Mouse (Mus musculus): ENCODE results near the gene 2410004P03Rik. TPM values are rescaled to one million over a fixed set of nuclear protein-coding genes. Genes with fewer than 3 reads are reported as not detected.

The 2410004P03Rik gene
- polyA plus RNA-seq, 1 experiment, result 0.88 TPM

GRCm38 (mm10) chr12:17048979-17049612, 37.6 kb upstream of the 2410004P03Rik start:
- H3K4me3 ChIP-seq (ENCODE audit: insufficient read depth, low read length), result no peak overlapping the region
- TF ChIP-seq POLR2A (IDR thresholded peaks at IDR 0.05; ENCODE audit: extremely low read depth, insufficient read depth, low read length), result no peak
- TF ChIP-seq CTCF (IDR thresholded peaks at IDR 0.05; ENCODE audit: extremely low read depth, insufficient read depth, low read length), result no peak

GRCm38 (mm10) chr12:17043311-17043710, 31.8 kb upstream of the 2410004P03Rik start:
- TF ChIP-seq POLR2A (IDR thresholded peaks at IDR 0.05; ENCODE audit: extremely low read depth, insufficient read depth, low read length), result no peak
- TF ChIP-seq CTCF (IDR thresholded peaks at IDR 0.05; ENCODE audit: extremely low read depth, insufficient read depth, low read length), result no peak
- Histone ChIP-seq H3K4me3 (ENCODE audit: insufficient read depth, low read length) (no peak overlapping the region), H3K4me1 (ENCODE audit: control insufficient read depth, insufficient read depth, low read length) (no peaks in the 10 kb centered on the region), H3K27ac (ENCODE audit: insufficient read depth, low read length) (no peak overlapping the region)

More at GRCm38 (mm10) chr12:17048979-17049612, 37.6 kb upstream of the 2410004P03Rik start:
- Histone ChIP-seq H3K27ac (ENCODE audit: insufficient read depth, low read length) (no peak overlapping the region), H3K4me1 (ENCODE audit: control insufficient read depth, insufficient read depth, low read length) (peaks cover 8% of the 10 kb centered on the region)

- no peak for TF ChIP-seq POLR2A (IDR thresholded peaks at IDR 0.05; ENCODE audit: extremely low read depth, insufficient read depth, low read length)
- TF ChIP-seq CTCF (IDR thresholded peaks at IDR 0.05; ENCODE audit: extremely low read depth, insufficient read depth, low read length), result no peak
- H3K4me1 ChIP-seq (ENCODE audit: control insufficient read depth, insufficient read depth, low read length), result peaks cover 2% of the 10 kb centered on the region; the same call in 1 of the 2 replicates
- H3K27ac ChIP-seq (ENCODE audit: insufficient read depth, low read length), result no peak overlapping the region
- H3K4me3 ChIP-seq (ENCODE audit: insufficient read depth, low read length), result no peak overlapping the region
Observed at GRCm38 (mm10) chr12:17040567-17040966, 29.0 kb upstream of the 2410004P03Rik start.

- no peak for TF ChIP-seq CTCF (IDR thresholded peaks at IDR 0.05; ENCODE audit: extremely low read depth, insufficient read depth, low read length)
- no peak for TF ChIP-seq POLR2A (IDR thresholded peaks at IDR 0.05; ENCODE audit: extremely low read depth, insufficient read depth, low read length)
- Histone ChIP-seq H3K27ac (ENCODE audit: insufficient read depth, low read length) (no peak overlapping the region), H3K4me1 (ENCODE audit: control insufficient read depth, insufficient read depth, low read length) (peaks cover 2% of the 10 kb centered on the region; the same call in 1 of the 2 replicates)
Observed at GRCm38 (mm10) chr12:17039415-17039814, 27.9 kb upstream of the 2410004P03Rik start.

GRCm38 (mm10) chr12:17038246-17038645, 26.7 kb upstream of the 2410004P03Rik start:
- no peak overlapping the region for H3K4me3 ChIP-seq (ENCODE audit: insufficient read depth, low read length)
- no peak for TF ChIP-seq POLR2A (IDR thresholded peaks at IDR 0.05; ENCODE audit: extremely low read depth, insufficient read depth, low read length)
- no peak for TF ChIP-seq CTCF (IDR thresholded peaks at IDR 0.05; ENCODE audit: extremely low read depth, insufficient read depth, low read length)
- H3K4me1 ChIP-seq (ENCODE audit: control insufficient read depth, insufficient read depth, low read length), result peaks cover 2% of the 10 kb centered on the region; the same call in 1 of the 2 replicates
- no peak overlapping the region for H3K27ac ChIP-seq (ENCODE audit: insufficient read depth, low read length)

More at GRCm38 (mm10) chr12:17039415-17039814, 27.9 kb upstream of the 2410004P03Rik start:
- H3K4me3 ChIP-seq (ENCODE audit: insufficient read depth, low read length), result no peak overlapping the region

- Histone ChIP-seq H3K4me1 (ENCODE audit: control insufficient read depth, insufficient read depth, low read length) (peaks cover 2% of the 10 kb centered on the region; the same call in 1 of the 2 replicates), H3K4me3 (ENCODE audit: insufficient read depth, low read length) (no peak overlapping the region), H3K27ac (ENCODE audit: insufficient read depth, low read length) (no peak overlapping the region)
- TF ChIP-seq CTCF (IDR thresholded peaks at IDR 0.05; ENCODE audit: extremely low read depth, insufficient read depth, low read length), result no peak
- TF ChIP-seq POLR2A (IDR thresholded peaks at IDR 0.05; ENCODE audit: extremely low read depth, insufficient read depth, low read length), result no peak
Observed at GRCm38 (mm10) chr12:17037053-17037610, 25.6 kb upstream of the 2410004P03Rik start.

GRCm38 (mm10) chr12:17036532-17036931, 25.0 kb upstream of the 2410004P03Rik start:
- Histone ChIP-seq H3K27ac (ENCODE audit: insufficient read depth, low read length) (no peak overlapping the region), H3K4me3 (ENCODE audit: insufficient read depth, low read length) (no peak overlapping the region), H3K4me1 (ENCODE audit: control insufficient read depth, insufficient read depth, low read length) (peaks cover 2% of the 10 kb centered on the region; the same call in 1 of the 2 replicates)
- no peak for TF ChIP-seq POLR2A (IDR thresholded peaks at IDR 0.05; ENCODE audit: extremely low read depth, insufficient read depth, low read length)
- no peak for TF ChIP-seq CTCF (IDR thresholded peaks at IDR 0.05; ENCODE audit: extremely low read depth, insufficient read depth, low read length)

GRCm38 (mm10) chr12:17035128-17035527, 23.6 kb upstream of the 2410004P03Rik start:
- Histone ChIP-seq H3K4me1 (ENCODE audit: control insufficient read depth, insufficient read depth, low read length) (peaks cover 2% of the 10 kb centered on the region; the same call in 1 of the 2 replicates), H3K4me3 (ENCODE audit: insufficient read depth, low read length) (no peak overlapping the region), H3K27ac (ENCODE audit: insufficient read depth, low read length) (no peak overlapping the region)
- TF ChIP-seq POLR2A (IDR thresholded peaks at IDR 0.05; ENCODE audit: extremely low read depth, insufficient read depth, low read length) (no peak), CTCF (IDR thresholded peaks at IDR 0.05; ENCODE audit: extremely low read depth, insufficient read depth, low read length) (peak; percentile 40)

GRCm38 (mm10) chr12:17034671-17035070, 23.1 kb upstream of the 2410004P03Rik start:
- TF ChIP-seq POLR2A (IDR thresholded peaks at IDR 0.05; ENCODE audit: extremely low read depth, insufficient read depth, low read length) (no peak), CTCF (IDR thresholded peaks at IDR 0.05; ENCODE audit: extremely low read depth, insufficient read depth, low read length) (no peak)
- Histone ChIP-seq H3K4me3 (ENCODE audit: insufficient read depth, low read length) (no peak overlapping the region), H3K27ac (ENCODE audit: insufficient read depth, low read length) (no peak overlapping the region), H3K4me1 (ENCODE audit: control insufficient read depth, insufficient read depth, low read length) (peaks cover 2% of the 10 kb centered on the region; the same call in 1 of the 2 replicates)

GRCm38 (mm10) chr12:17033464-17033841, 21.9 kb upstream of the 2410004P03Rik start:
- TF ChIP-seq CTCF (IDR thresholded peaks at IDR 0.05; ENCODE audit: extremely low read depth, insufficient read depth, low read length) (no peak), POLR2A (IDR thresholded peaks at IDR 0.05; ENCODE audit: extremely low read depth, insufficient read depth, low read length) (no peak; the same call in 1 of the 2 replicates)
- Histone ChIP-seq H3K4me3 (ENCODE audit: insufficient read depth, low read length) (no peak overlapping the region), H3K4me1 (ENCODE audit: control insufficient read depth, insufficient read depth, low read length) (peaks cover 2% of the 10 kb centered on the region; the same call in 1 of the 2 replicates), H3K27ac (ENCODE audit: insufficient read depth, low read length) (no peak overlapping the region)

Measured in cortical plate, adult 2 months (tissue).